Mouse (Mus musculus) heart, embryonic 13.5 days (tissue): ENCODE measurements at regions not wholly inside any gene's neighbourhood (a gene's known extent, or its start where the extent isn't known, plus 50 kb on each side); places are given as distances from the start of the nearest gene placed in this dataset.

Source experiments
- ATAC-seq: fragments of 200-750 bp; cut with Nextera tagmentation; 2 replicates; pipeline ENCODE4 v1.8.0; 2017; ENCODE audit warnings: moderate TSS enrichment; ENCODE audit not compliant: insufficient number of reproducible peaks, low FRiP score, low TSS enrichment; ENCODE audit errors: extremely low read depth
- H3K27ac ChIP-seq: fragments of 300-500 bp; sonication (generic); replicated peaks from 2 replicates; pipeline ENCODE4 v1.5.1; 2015; ENCODE audit warnings: moderate library complexity, mild to moderate bottlenecking, inconsistent platforms
- H3K27me3 ChIP-seq: fragments of 300-500 bp; sonication (generic); replicated peaks from 2 replicates; pipeline ENCODE4 v1.6.1; 2015; ENCODE audit warnings: mild to moderate bottlenecking, inconsistent platforms
- H3K36me3 ChIP-seq: fragments of 300-500 bp; sonication (generic); 2 replicates; pipeline ENCODE4 v1.6.1; 2015; ENCODE audit warnings: mild to moderate bottlenecking, inconsistent platforms
- H3K4me1 ChIP-seq: fragments of 300-500 bp; sonication (generic); 2 replicates; pipeline ENCODE4 v1.6.1; 2015; ENCODE audit warnings: inconsistent platforms
- H3K4me2 ChIP-seq: fragments of 300-500 bp; sonication (generic); 2 replicates; pipeline ENCODE4 v1.6.1; 2015; ENCODE audit warnings: inconsistent platforms, mild to moderate bottlenecking, moderate library complexity
- H3K4me3 ChIP-seq: fragments of 300-500 bp; sonication (generic); 2 replicates; pipeline ENCODE4 v1.5.1; 2015; ENCODE audit warnings: moderate library complexity, mild to moderate bottlenecking, inconsistent platforms
- H3K9ac ChIP-seq: fragments of 300-500 bp; sonication (generic); 2 replicates; pipeline ENCODE4 v1.6.1; 2015; ENCODE audit warnings: inconsistent platforms, mild to moderate bottlenecking, moderate library complexity
- H3K9me3 ChIP-seq: fragments of 300-500 bp; sonication (generic); 2 replicates; pipeline ENCODE4 v1.6.1; 2016; ENCODE audit warnings: inconsistent platforms
- WGBS: fragments of 180-500 bp; shearing (Covaris S2); methylation state at CpG from one replicate; pipeline ENCODE4 v1.1.7; 2015; ENCODE audit warnings: mixed read lengths; 5-methylcytosine and 5-hydroxymethylcytosine counted together

GRCm38 (mm10) chrX:12479207-12479606 lies 108.4 kb upstream of the Atp6ap2 start:
- no peaks in the 10 kb centered on the region for H3K36me3 ChIP-seq
- H3K4me3 ChIP-seq, result no peak overlapping the region
- H3K9me3 ChIP-seq, result no peaks in the 10 kb centered on the region
- no peak overlapping the region for H3K4me2 ChIP-seq
- no peak overlapping the region for H3K9ac ChIP-seq
- no peaks in the 10 kb centered on the region for H3K4me1 ChIP-seq
- no peak overlapping the region for H3K27ac ChIP-seq
- 77% methylated on average over 6 of the region's 6 CpGs for WGBS
- no peak for ATAC-seq
- H3K27me3 ChIP-seq, result peaks cover 15% of the 10 kb centered on the region

- Histone ChIP-seq H3K4me3 (no peak overlapping the region), H3K27ac (no peak overlapping the region), H3K27me3 (peaks cover 21% of the 10 kb centered on the region), H3K9ac (no peak overlapping the region), H3K9me3 (no peaks in the 10 kb centered on the region), H3K4me1 (peaks cover 8% of the 10 kb centered on the region; the same call in 1 of the 2 replicates), H3K36me3 (no peaks in the 10 kb centered on the region), H3K4me2 (no peak overlapping the region)
- 67% methylated on average over 7 of the region's 7 CpGs for WGBS
- no peak for ATAC-seq
Measured at GRCm38 (mm10) chrX:12490957-12491356, 96.6 kb upstream of the Atp6ap2 start.

DNA sequence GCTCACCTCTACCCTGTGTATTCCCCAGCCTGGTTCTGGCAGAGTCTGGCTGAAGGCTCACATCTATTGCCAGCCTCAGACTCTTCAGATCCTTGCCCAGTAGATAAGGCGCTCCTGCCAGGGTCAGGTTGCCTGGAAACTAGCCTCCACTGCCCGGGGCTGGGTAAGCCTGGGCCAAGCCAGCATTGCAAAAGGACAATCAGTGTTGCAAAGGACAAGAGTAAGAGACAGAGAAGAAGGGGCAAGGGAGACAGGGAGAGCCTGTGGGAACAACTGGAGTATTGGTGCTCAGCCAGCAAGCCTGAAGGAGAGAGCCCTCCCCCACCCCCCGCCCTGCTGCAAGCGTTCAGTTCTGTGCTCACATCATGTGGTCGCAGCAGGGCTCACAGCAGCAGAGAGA lies 94.4 kb upstream of the Atp6ap2 start:
- H3K27ac ChIP-seq, result no peak overlapping the region
- no peaks in the 10 kb centered on the region for H3K9me3 ChIP-seq
- no peak overlapping the region for H3K4me3 ChIP-seq
- H3K9ac ChIP-seq, result no peak overlapping the region
- 48% methylated on average over 5 of the region's 5 CpGs for WGBS
- no peaks in the 10 kb centered on the region for H3K36me3 ChIP-seq
- H3K4me2 ChIP-seq, result no peak overlapping the region
- ATAC-seq, result no peak
- H3K27me3 ChIP-seq, result peaks cover 21% of the 10 kb centered on the region
- H3K4me1 ChIP-seq, result peaks cover 8% of the 10 kb centered on the region; the same call in 1 of the 2 replicates

DNA sequence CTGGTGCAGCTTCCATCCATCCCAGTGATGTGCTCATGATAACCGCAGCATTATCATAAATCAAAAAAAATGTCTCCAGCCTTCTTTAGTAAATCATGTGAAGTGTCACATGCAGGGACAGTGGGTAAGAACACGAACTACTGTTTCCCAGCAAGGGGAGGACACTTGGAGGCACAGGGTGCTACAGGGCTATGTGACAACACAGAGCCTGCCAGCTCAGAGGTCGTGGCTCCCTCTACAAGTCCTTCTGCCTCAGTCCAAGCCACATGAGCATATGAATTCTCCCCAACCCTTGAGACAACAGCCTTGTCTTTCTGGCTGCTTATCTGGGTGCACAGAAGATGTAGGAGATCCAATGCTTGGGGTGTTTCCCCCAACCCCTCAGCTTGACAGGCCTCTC lies 93.7 kb upstream of the Atp6ap2 start:
- Histone ChIP-seq H3K36me3 (no peaks in the 10 kb centered on the region), H3K4me2 (no peak overlapping the region), H3K9ac (no peak overlapping the region), H3K27ac (no peak overlapping the region), H3K27me3 (peaks cover 27% of the 10 kb centered on the region), H3K9me3 (no peaks in the 10 kb centered on the region), H3K4me1 (peaks cover 8% of the 10 kb centered on the region; the same call in 1 of the 2 replicates), H3K4me3 (no peak overlapping the region)
- 57% methylated on average over 3 of the region's 3 CpGs for WGBS
- no peak for ATAC-seq

DNA sequence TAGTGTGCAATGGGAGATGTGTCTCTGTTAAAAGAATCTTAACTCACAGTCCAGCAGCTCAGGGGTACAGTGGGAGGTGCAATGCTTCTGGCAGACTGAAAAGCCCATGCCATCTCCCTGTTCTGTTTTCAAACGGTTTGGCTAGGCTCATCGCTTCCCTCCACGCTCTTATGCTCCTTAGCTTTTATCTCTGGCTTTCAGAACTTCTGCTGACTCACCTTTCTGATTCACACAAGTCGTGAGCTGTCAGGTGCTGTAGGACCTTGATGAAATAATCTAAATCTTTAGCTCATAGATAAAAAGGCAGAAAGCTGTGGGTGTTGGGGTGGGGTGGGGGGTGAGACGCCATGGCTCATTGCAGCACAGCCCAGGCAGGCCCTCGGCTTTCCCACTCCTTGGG lies 93.1 kb upstream of the Atp6ap2 start:
- Histone ChIP-seq H3K4me2 (no peak overlapping the region), H3K4me1 (peaks cover 8% of the 10 kb centered on the region; the same call in 1 of the 2 replicates), H3K27me3 (peaks cover 31% of the 10 kb centered on the region), H3K9me3 (no peaks in the 10 kb centered on the region), H3K9ac (no peak overlapping the region), H3K4me3 (no peak overlapping the region), H3K27ac (no peak overlapping the region), H3K36me3 (no peaks in the 10 kb centered on the region)
- WGBS, result 53% methylated on average over 6 of the region's 6 CpGs
- ATAC-seq, result no peak

GRCm38 (mm10) chrX:12500601-12501000 lies 87.0 kb upstream of the Atp6ap2 start:
- H3K27ac ChIP-seq, result no peak overlapping the region
- WGBS, result 71% methylated on average over 3 of the region's 3 CpGs
- H3K4me1 ChIP-seq, result no peaks in the 10 kb centered on the region
- H3K9me3 ChIP-seq, result no peaks in the 10 kb centered on the region
- H3K4me2 ChIP-seq, result no peak overlapping the region
- ATAC-seq, result no peak
- no peak overlapping the region for H3K4me3 ChIP-seq
- no peak overlapping the region for H3K9ac ChIP-seq
- no peaks in the 10 kb centered on the region for H3K36me3 ChIP-seq
- H3K27me3 ChIP-seq, result peaks cover 38% of the 10 kb centered on the region

GRCm38 (mm10) chrX:12502364-12502763 lies 85.2 kb upstream of the Atp6ap2 start:
- no peaks in the 10 kb centered on the region for H3K9me3 ChIP-seq
- peaks cover 44% of the 10 kb centered on the region for H3K27me3 ChIP-seq
- H3K4me3 ChIP-seq, result no peak overlapping the region
- H3K36me3 ChIP-seq, result no peaks in the 10 kb centered on the region
- no peak overlapping the region for H3K4me2 ChIP-seq
- ATAC-seq, result no peak
- H3K9ac ChIP-seq, result no peak overlapping the region
- WGBS, result 68% methylated on average over 4 of the region's 4 CpGs
- no peaks in the 10 kb centered on the region for H3K4me1 ChIP-seq
- no peak overlapping the region for H3K27ac ChIP-seq

- 62% methylated on average over 1 of the region's 1 CpGs for WGBS
- peaks cover 41% of the 10 kb centered on the region for H3K27me3 ChIP-seq
- H3K4me1 ChIP-seq, result no peaks in the 10 kb centered on the region
- no peak overlapping the region for H3K27ac ChIP-seq
- no peak for ATAC-seq
- no peak overlapping the region for H3K9ac ChIP-seq
- no peaks in the 10 kb centered on the region for H3K9me3 ChIP-seq
- no peaks in the 10 kb centered on the region for H3K36me3 ChIP-seq
- no peak overlapping the region for H3K4me3 ChIP-seq
- no peak overlapping the region for H3K4me2 ChIP-seq
Measured at GRCm38 (mm10) chrX:12503581-12503980, 84.0 kb upstream of the Atp6ap2 start.

- Histone ChIP-seq H3K4me3 (no peak overlapping the region), H3K27me3 (peaks cover 17% of the 10 kb centered on the region; the same call in 1 of the 2 replicates), H3K9me3 (no peaks in the 10 kb centered on the region), H3K27ac (no peak overlapping the region), H3K36me3 (no peaks in the 10 kb centered on the region), H3K4me2 (no peak overlapping the region), H3K9ac (no peak overlapping the region), H3K4me1 (no peaks in the 10 kb centered on the region)
- no peak for ATAC-seq
- 54% methylated on average over 3 of the region's 3 CpGs for WGBS
Measured at GRCm38 (mm10) chrX:12511119-12511518, 76.5 kb upstream of the Atp6ap2 start.

- no peak overlapping the region for H3K4me2 ChIP-seq
- WGBS, result 74% methylated on average over 3 of the region's 3 CpGs
- H3K4me3 ChIP-seq, result no peak overlapping the region
- H3K9ac ChIP-seq, result no peak overlapping the region
- no peaks in the 10 kb centered on the region for H3K36me3 ChIP-seq
- H3K27ac ChIP-seq, result no peak overlapping the region
- H3K4me1 ChIP-seq, result no peaks in the 10 kb centered on the region
- H3K27me3 ChIP-seq, result no peaks in the 10 kb centered on the region
- no peak for ATAC-seq
- H3K9me3 ChIP-seq, result no peaks in the 10 kb centered on the region
Measured at GRCm38 (mm10) chrX:12525044-12525443, 62.6 kb upstream of the Atp6ap2 start.

- Histone ChIP-seq H3K4me1 (no peaks in the 10 kb centered on the region), H3K4me2 (no peak overlapping the region), H3K27ac (no peak overlapping the region), H3K27me3 (no peaks in the 10 kb centered on the region), H3K36me3 (no peaks in the 10 kb centered on the region), H3K4me3 (no peak overlapping the region), H3K9me3 (no peaks in the 10 kb centered on the region), H3K9ac (no peak overlapping the region)
- WGBS, result 52% methylated on average over 6 of the region's 6 CpGs
- ATAC-seq, result no peak
Measured at GRCm38 (mm10) chrX:12530406-12531311, 56.9 kb upstream of the Atp6ap2 start.
